ENCODE assay signal across 8 mouse cellular contexts in genomic region chr1:153345699-153346291, GRCm38 (mm10). TPM values are rescaled to one million over a fixed set of nuclear protein-coding genes. Genes with fewer than 3 reads are reported as not detected.
DNase-seq lines count a peak whose midpoint lies in the region; ATAC-seq lines count a peak whose summit lies in the region.

No protein-coding gene starts in this region.

- 71% methylated on average over 16 of the region's 16 CpGs for WGBS in intestine, embryonic 15.5 days
- WGBS in intestine, embryonic 16.5 days, result 71% methylated on average over 16 of the region's 16 CpGs
- 47% methylated on average over 16 of the region's 16 CpGs for WGBS in hindbrain, embryonic 13.5 days
- WGBS in midbrain, embryonic 15.5 days, result 52% methylated on average over 16 of the region's 16 CpGs

- H3K4me2 ChIP-seq in intestine, embryonic 15.5 days (replicated peaks), result 0 out of 2 replicates have a peak overlapping the region, but pooled peaks have one; percentile 14
- no peak overlapping the region for H3K4me2 ChIP-seq in intestine, embryonic 16.5 days (ENCODE audit: low read depth, low read length)
- peak overlapping the region; percentile 46 for H3K4me2 ChIP-seq in hindbrain, embryonic 13.5 days
- H3K4me2 ChIP-seq in midbrain, embryonic 15.5 days, result peak overlapping the region; percentile 44

- no peak overlapping the region for H3K4me3 ChIP-seq in intestine, embryonic 15.5 days (replicated peaks)
- H3K4me3 ChIP-seq in intestine, embryonic 16.5 days (ENCODE audit: low read length), result no peak overlapping the region
- peak overlapping the region; percentile 27 for H3K4me3 ChIP-seq in hindbrain, embryonic 13.5 days
- peak overlapping the region; percentile 25 for H3K4me3 ChIP-seq in midbrain, embryonic 15.5 days

- intact Hi-C loops in gastrocnemius, postnatal 14 days (cut with DNase I; ENCODE audit: low total_unique reads), result no loop called here

- peak; percentile 12 for DNase-seq in cerebellum, adult 8-10 months
- no peak for DNase-seq in gastrocnemius, postnatal 14 days
- no peak for DNase-seq in right cerebral cortex, adult 2 months (ENCODE audit: low spot score in 2 of 2)
- DNase-seq in lung, adult 18-20 months, result no peak

- no peaks in the 10 kb centered on the region for H3K4me1 ChIP-seq in intestine, embryonic 15.5 days (replicated peaks)
- no peaks in the 10 kb centered on the region for H3K4me1 ChIP-seq in intestine, embryonic 16.5 days (ENCODE audit: control insufficient read depth, insufficient read depth, low read length)
- no peaks in the 10 kb centered on the region for H3K4me1 ChIP-seq in hindbrain, embryonic 13.5 days (replicated peaks)
- no peaks in the 10 kb centered on the region for H3K4me1 ChIP-seq in midbrain, embryonic 15.5 days

- no peak overlapping the region for H3K9ac ChIP-seq in intestine, embryonic 15.5 days
- H3K9ac ChIP-seq in intestine, embryonic 16.5 days (ENCODE audit: low read depth, low read length), result no peak overlapping the region
- H3K9ac ChIP-seq in hindbrain, embryonic 13.5 days, result no peak overlapping the region
- H3K9ac ChIP-seq in midbrain, embryonic 15.5 days, result no peak overlapping the region

- no peak overlapping the region for H3K27ac ChIP-seq in intestine, embryonic 15.5 days
- no peak overlapping the region for H3K27ac ChIP-seq in intestine, embryonic 16.5 days (ENCODE audit: low read length)
- H3K27ac ChIP-seq in hindbrain, embryonic 13.5 days, result no peak overlapping the region
- H3K27ac ChIP-seq in midbrain, embryonic 15.5 days, result no peak overlapping the region

- no peak for ATAC-seq in intestine, embryonic 15.5 days
- no peak for ATAC-seq in intestine, embryonic 16.5 days
- no peak for ATAC-seq in hindbrain, embryonic 13.5 days (ENCODE audit: low FRiP score)
- ATAC-seq in midbrain, embryonic 15.5 days (replicated peaks), result no peak

- no peaks in the 10 kb centered on the region for H3K27me3 ChIP-seq in intestine, embryonic 15.5 days (replicated peaks)
- no peaks in the 10 kb centered on the region for H3K27me3 ChIP-seq in intestine, embryonic 16.5 days (replicated peaks; ENCODE audit: control insufficient read depth, insufficient read depth, low read length)
- no peaks in the 10 kb centered on the region for H3K27me3 ChIP-seq in hindbrain, embryonic 13.5 days
- no peaks in the 10 kb centered on the region for H3K27me3 ChIP-seq in midbrain, embryonic 15.5 days (replicated peaks)

- no peaks in the 10 kb centered on the region for H3K36me3 ChIP-seq in intestine, embryonic 15.5 days
- no peaks in the 10 kb centered on the region for H3K36me3 ChIP-seq in intestine, embryonic 16.5 days (ENCODE audit: control insufficient read depth, insufficient read depth, low read length)
- H3K36me3 ChIP-seq in hindbrain, embryonic 13.5 days, result no peaks in the 10 kb centered on the region
- no peaks in the 10 kb centered on the region for H3K36me3 ChIP-seq in midbrain, embryonic 15.5 days (replicated peaks)

- H3K9me3 ChIP-seq in intestine, embryonic 15.5 days, result no peaks in the 10 kb centered on the region
- H3K9me3 ChIP-seq in intestine, embryonic 16.5 days (ENCODE audit: control insufficient read depth, low read length), result no peaks in the 10 kb centered on the region
- no peaks in the 10 kb centered on the region for H3K9me3 ChIP-seq in hindbrain, embryonic 13.5 days
- H3K9me3 ChIP-seq in midbrain, embryonic 15.5 days, result no peaks in the 10 kb centered on the region

RNA-seq across cellular contexts. Expression of gene Lamc1, which starts 13.2 kb away (rescaled TPM):
- 58.1 and 60.9 TPM in 2 replicates for polyA plus RNA-seq in intestine, embryonic 15.5 days (2015; fragmentation: Nextera tagmentation; extraction: Ambion mirVana)
- polyA plus RNA-seq in intestine, embryonic 16.5 days (2015; fragmentation: Nextera tagmentation; extraction: Ambion mirVana), result 37.1 and 44.0 TPM in 2 replicates
- polyA plus RNA-seq in hindbrain, embryonic 13.5 days (2015; fragmentation: Nextera tagmentation; extraction: Ambion mirVana), result 18.6 and 20.2 TPM in 2 replicates
- polyA plus RNA-seq in midbrain, embryonic 15.5 days (2015; fragmentation: Nextera tagmentation; extraction: Ambion mirVana), result 15.9 and 16.0 TPM in 2 replicates
- total RNA-seq in gastrocnemius, postnatal 14 days (2021), result 100 to 1,000 TPM; 217 to 268 TPM

Comparison
In these comparisons a context has a peak if more than half of its experiments do, and no peak if none do; other contexts are left out.
1. H3K4me3 ChIP-seq: peak in hindbrain, embryonic 13.5 days (single experiment) and midbrain, embryonic 15.5 days (single experiment); none in intestine, embryonic 15.5 days (single experiment) and intestine, embryonic 16.5 days (single experiment).